Mouse (Mus musculus) forebrain, embryonic 11.5 days (tissue): ENCODE data around the gene Jph4. TPM values are rescaled to one million over a fixed set of nuclear protein-coding genes. Genes with fewer than 3 reads are reported as not detected.

Experiments
- ATAC-seq: fragments of 200-750 bp; cut with Nextera tagmentation; replicated peaks from 2 replicates; pipeline ENCODE4 v1.8.0; 2017; ENCODE audit warnings: moderate TSS enrichment; ENCODE audit not compliant: low FRiP score
- DNase-seq: peaks from one replicate; pipeline ENCODE4 v3.0.0-alpha.2; 2017; ENCODE audit warnings: low spot score
- H3K27ac ChIP-seq: fragments of 300-500 bp; sonication (generic); 2 replicates; pipeline ENCODE4 v1.5.1; 2014; ENCODE audit warnings: low read depth, low read length
- H3K27me3 ChIP-seq: fragments of 300-500 bp; sonication (generic); 2 replicates; pipeline ENCODE4 v1.6.1; 2014; ENCODE audit warnings: mild to moderate bottlenecking, low read length, mixed read lengths; ENCODE audit not compliant: control insufficient read depth, insufficient read depth
- H3K36me3 ChIP-seq: fragments of 300-500 bp; sonication (generic); 2 replicates; pipeline ENCODE4 v1.6.1; 2014; ENCODE audit warnings: mild to moderate bottlenecking, low read length, moderate library complexity, mixed read lengths; ENCODE audit not compliant: control insufficient read depth, insufficient read depth
- H3K4me1 ChIP-seq: fragments of 300-500 bp; sonication (generic); replicated peaks from 2 replicates; pipeline ENCODE4 v1.6.1; 2014; ENCODE audit warnings: low read length, mixed read lengths; ENCODE audit not compliant: control insufficient read depth, insufficient read depth
- H3K4me2 ChIP-seq: fragments of 300-500 bp; sonication (generic); 2 replicates; pipeline ENCODE4 v1.6.1; 2014; ENCODE audit warnings: low read depth, mild to moderate bottlenecking, low read length, moderate library complexity, mixed read lengths; ENCODE audit not compliant: severe bottlenecking
- H3K4me3 ChIP-seq: fragments of 300-500 bp; sonication (generic); 2 replicates; pipeline ENCODE4 v1.5.1; 2014; ENCODE audit warnings: low read depth, low read length
- H3K9ac ChIP-seq: fragments of 300-500 bp; sonication (generic); 2 replicates; pipeline ENCODE4 v1.6.1; 2014; ENCODE audit warnings: low read length
- H3K9me3 ChIP-seq: fragments of 300-500 bp; sonication (generic); 2 replicates; pipeline ENCODE4 v1.6.1; 2016; ENCODE audit warnings: low read length, mixed read lengths; ENCODE audit not compliant: control insufficient read depth
- WGBS: fragments of 180-500 bp; shearing (Covaris S2); extraction: QIAGEN DNeasy Blood & Tissue Kit; methylation state at CpG from one replicate; pipeline ENCODE4 v1.1.7; 2014; 5-methylcytosine and 5-hydroxymethylcytosine counted together
- polyA plus RNA-seq: library from polyadenylated mRNA; unstranded; fragments of >200 nt; fragmentation: Nextera tagmentation; extraction: Ambion mirVana; gene quantifications from 2 replicates; pipeline ENCODE4 v1.2.1, GENCODE M21; 2014

Jph4 gene
- polyA plus RNA-seq, 1 experiment from 2014 or later, result 2.9 TPM

- DNase-seq (peak; percentile 93), ATAC-seq (peak; percentile 60)
- no peaks in the 10 kb centered on the region; the same call in 1 of the 2 replicates for H3K27me3 ChIP-seq
- H3K9ac ChIP-seq, result no peak overlapping the region
- 24% methylated on average over 8 of the region's 8 CpGs for WGBS
- no peaks in the 10 kb centered on the region for H3K9me3 ChIP-seq
- H3K4me2 ChIP-seq, result no peak overlapping the region
- H3K36me3 ChIP-seq, result no peaks in the 10 kb centered on the region
- peaks cover 15% of the 10 kb centered on the region; the same call in 1 of the 2 replicates for H3K4me1 ChIP-seq
- no peak overlapping the region for H3K27ac ChIP-seq
- H3K4me3 ChIP-seq, result no peak overlapping the region
Measured at GRCm38 (mm10) chr14:55079214-55079970, 37.3 kb downstream of the Jph4 start.

GRCm38 (mm10) chr14:55078366-55078989, 38.3 kb downstream of the Jph4 start:
- Histone ChIP-seq H3K4me1 (peaks cover 15% of the 10 kb centered on the region; the same call in 1 of the 2 replicates), H3K4me2 (no peak overlapping the region; the same call in 1 of the 2 replicates), H3K27ac (no peak overlapping the region), H3K4me3 (no peak overlapping the region), H3K27me3 (no peaks in the 10 kb centered on the region; the same call in 1 of the 2 replicates), H3K9ac (no peak overlapping the region), H3K9me3 (no peaks in the 10 kb centered on the region), H3K36me3 (no peaks in the 10 kb centered on the region)
- ATAC-seq (peak; percentile 59), DNase-seq (no peak)
- WGBS, result 4% methylated on average over 23 of the region's 23 CpGs

GRCm38 (mm10) chr14:55077481-55078365, 39.0 kb downstream of the Jph4 start:
- Histone ChIP-seq H3K9ac (no peak overlapping the region; the same call in 1 of the 2 replicates), H3K9me3 (no peaks in the 10 kb centered on the region), H3K36me3 (no peaks in the 10 kb centered on the region), H3K27me3 (no peaks in the 10 kb centered on the region; the same call in 1 of the 2 replicates), H3K4me3 (no peak overlapping the region), H3K4me2 (peak overlapping the region; percentile 18; the same call in 1 of the 2 replicates), H3K4me1 (peaks cover 15% of the 10 kb centered on the region; the same call in 1 of the 2 replicates), H3K27ac (0 out of 2 replicates have a peak overlapping the region, but pooled peaks have one; percentile 18)
- ATAC-seq (peak; percentile 40; the same call in 1 of the 2 replicates), DNase-seq (no peak)
- 11% methylated on average over 15 of the region's 15 CpGs for WGBS

- Histone ChIP-seq H3K36me3 (no peaks in the 10 kb centered on the region), H3K27ac (no peak overlapping the region), H3K4me1 (peaks cover 15% of the 10 kb centered on the region; the same call in 1 of the 2 replicates), H3K4me3 (no peak overlapping the region), H3K27me3 (no peaks in the 10 kb centered on the region; the same call in 1 of the 2 replicates), H3K9me3 (no peaks in the 10 kb centered on the region), H3K4me2 (no peak overlapping the region), H3K9ac (no peak overlapping the region)
- ATAC-seq, result no peak
- DNase-seq, result no peak
- WGBS, result 69% methylated on average over 3 of the region's 3 CpGs
Measured at GRCm38 (mm10) chr14:55076956-55077355, 39.8 kb downstream of the Jph4 start.

- Histone ChIP-seq H3K9me3 (no peaks in the 10 kb centered on the region), H3K9ac (no peak overlapping the region), H3K4me3 (no peak overlapping the region), H3K4me2 (no peak overlapping the region), H3K36me3 (no peaks in the 10 kb centered on the region; the same call in 1 of the 2 replicates), H3K27me3 (no peaks in the 10 kb centered on the region; the same call in 1 of the 2 replicates), H3K27ac (no peak overlapping the region), H3K4me1 (peaks cover 15% of the 10 kb centered on the region; the same call in 1 of the 2 replicates)
- 73% methylated on average over 6 of the region's 6 CpGs for WGBS
- no peak for ATAC-seq
- DNase-seq, result no peak
Measured at GRCm38 (mm10) chr14:55076224-55076623, 40.5 kb downstream of the Jph4 start.

GRCm38 (mm10) chr14:55074416-55074815, 42.3 kb downstream of the Jph4 start:
- no peak overlapping the region for H3K4me2 ChIP-seq
- no peaks in the 10 kb centered on the region; the same call in 1 of the 2 replicates for H3K27me3 ChIP-seq
- WGBS, result 93% methylated on average over 12 of the region's 12 CpGs
- H3K36me3 ChIP-seq, result no peaks in the 10 kb centered on the region; the same call in 1 of the 2 replicates
- H3K9me3 ChIP-seq, result no peaks in the 10 kb centered on the region
- no peak overlapping the region for H3K27ac ChIP-seq
- H3K9ac ChIP-seq, result no peak overlapping the region
- DNase-seq, result no peak
- no peak for ATAC-seq
- no peak overlapping the region for H3K4me3 ChIP-seq
- peaks cover 14% of the 10 kb centered on the region; the same call in 1 of the 2 replicates for H3K4me1 ChIP-seq

- Histone ChIP-seq H3K4me2 (no peak overlapping the region), H3K36me3 (peaks cover under 1% of the 10 kb centered on the region; the same call in 1 of the 2 replicates), H3K4me1 (no peaks in the 10 kb centered on the region; the same call in 1 of the 2 replicates), H3K27me3 (no peaks in the 10 kb centered on the region; the same call in 1 of the 2 replicates), H3K27ac (no peak overlapping the region), H3K9ac (no peak overlapping the region; the same call in 1 of the 2 replicates), H3K4me3 (no peak overlapping the region), H3K9me3 (no peaks in the 10 kb centered on the region)
- DNase-seq (no peak), ATAC-seq (no peak)
- 32% methylated on average over 19 of the region's 19 CpGs for WGBS
Measured at GRCm38 (mm10) chr14:55071756-55072155, 45.0 kb downstream of the Jph4 start.

GRCm38 (mm10) chr14:55066042-55066441, 50.7 kb downstream of the Jph4 start:
- no peaks in the 10 kb centered on the region for H3K27me3 ChIP-seq
- DNase-seq (no peak), ATAC-seq (no peak)
- H3K36me3 ChIP-seq, result peaks cover 6% of the 10 kb centered on the region; the same call in 1 of the 2 replicates
- 89% methylated on average over 8 of the region's 8 CpGs for WGBS
- no peak overlapping the region for H3K9ac ChIP-seq
- no peak overlapping the region for H3K27ac ChIP-seq
- no peak overlapping the region for H3K4me3 ChIP-seq
- peaks cover 5% of the 10 kb centered on the region for H3K4me1 ChIP-seq
- no peak overlapping the region for H3K4me2 ChIP-seq
- H3K9me3 ChIP-seq, result no peaks in the 10 kb centered on the region
